In the genomic region with DNA sequence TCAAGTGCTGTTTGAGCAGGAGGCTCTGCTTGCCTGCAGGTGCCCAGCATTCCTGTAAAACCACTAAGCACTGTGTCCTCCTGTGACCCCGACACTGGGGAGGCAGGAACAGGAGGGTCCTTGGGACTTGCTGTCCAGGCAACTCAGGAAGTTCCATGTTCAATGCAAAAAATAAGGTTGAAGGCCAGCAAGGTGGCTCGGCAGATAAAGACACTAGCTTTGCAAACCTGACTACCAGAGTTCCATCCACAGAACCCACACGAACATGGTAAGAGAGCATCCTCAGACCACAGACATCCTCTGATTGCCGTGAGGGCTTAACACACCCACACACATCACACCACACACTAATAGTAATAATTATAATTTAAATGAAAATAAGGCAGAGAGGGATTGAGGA, we compare ENCODE assay signal across 18 mouse cellular contexts.
DNase-seq lines count a peak whose midpoint lies in the region; ATAC-seq lines count a peak whose summit lies in the region.
"Had no signal": no experiment of that assay in that cellular context is flagged by ENCODE, and none has a peak within 500 bp of the region (broad histone marks: within the 10 kb centered on the region; RNA-seq: fewer than 3 reads in every experiment).

No protein-coding gene starts in this region.

- no peaks in the 10 kb centered on the region for H3K9me3 ChIP-seq in heart, embryonic 12.5 days (replicated peaks)
- H3K9me3 ChIP-seq in heart, embryonic 10.5 days, result no peaks in the 10 kb centered on the region
- no peaks in the 10 kb centered on the region for H3K9me3 ChIP-seq in liver, embryonic 12.5 days (replicated peaks)
- no peaks in the 10 kb centered on the region for H3K9me3 ChIP-seq in liver, embryonic 16.5 days (replicated peaks; ENCODE audit: control insufficient read depth, low read length)
- H3K9me3 ChIP-seq: embryonic facial prominence, embryonic 10.5 days; forebrain, embryonic 10.5 days; heart, embryonic 15.5 days; hindbrain, embryonic 13.5 days had no signal

- no peak overlapping the region for H3K4me2 ChIP-seq in heart, embryonic 12.5 days
- peak overlapping the region; percentile 65 for H3K4me2 ChIP-seq in liver, embryonic 12.5 days
- peak overlapping the region; percentile 40 for H3K4me2 ChIP-seq in liver, embryonic 16.5 days (ENCODE audit: low read depth, low read length)
- H3K4me2 ChIP-seq: heart, embryonic 15.5 days; hindbrain, embryonic 13.5 days had no signal

- H3K4me3 ChIP-seq in heart, embryonic 12.5 days, result no peak overlapping the region
- H3K4me3 ChIP-seq in heart, embryonic 10.5 days, result no peak overlapping the region
- H3K4me3 ChIP-seq in liver, embryonic 12.5 days, result no peak overlapping the region
- H3K4me3 ChIP-seq in liver, embryonic 16.5 days (ENCODE audit: low read depth, low read length), result no peak overlapping the region; the same call in 1 of the 2 replicates
- H3K4me3 ChIP-seq: embryonic facial prominence, embryonic 10.5 days; forebrain, embryonic 10.5 days; heart, embryonic 15.5 days; hindbrain, embryonic 13.5 days had no signal

- peaks cover 8% of the 10 kb centered on the region; the same call in 1 of the 2 replicates for H3K36me3 ChIP-seq in heart, embryonic 12.5 days
- H3K36me3 ChIP-seq in heart, embryonic 10.5 days, result peaks cover 15% of the 10 kb centered on the region; the same call in 1 of the 2 replicates
- no peaks in the 10 kb centered on the region for H3K36me3 ChIP-seq in liver, embryonic 12.5 days
- H3K36me3 ChIP-seq in liver, embryonic 16.5 days (ENCODE audit: control insufficient read depth, insufficient read depth), result no peaks in the 10 kb centered on the region
- H3K36me3 ChIP-seq: embryonic facial prominence, embryonic 10.5 days; forebrain, embryonic 10.5 days; hindbrain, embryonic 13.5 days had no signal

- intact Hi-C loops in left cerebral cortex, postnatal 36 days (cut with DNase I), result no loop called here

- no peak for ATAC-seq in heart, embryonic 12.5 days (ENCODE audit: insufficient number of reproducible peaks, low FRiP score)
- no peak for ATAC-seq in liver, embryonic 12.5 days
- ATAC-seq in liver, embryonic 16.5 days (ENCODE audit: low read depth), result no peak
- ATAC-seq: activated CD4-positive, CD25-positive, alpha-beta regulatory T cell, adult 4 months; forebrain, embryonic 14.5 days; hindbrain, postnatal 0 days; Patski had no signal

- WGBS in heart, embryonic 12.5 days, result 59% methylated on average over 4 of the region's 4 CpGs
- WGBS in heart, embryonic 10.5 days, result 66% methylated on average over 4 of the region's 4 CpGs
- 15% methylated on average over 4 of the region's 4 CpGs for WGBS in liver, embryonic 12.5 days (ENCODE audit: insufficient replicate concordance)
- WGBS in liver, embryonic 16.5 days (ENCODE audit: insufficient replicate concordance), result 23% methylated on average over 4 of the region's 4 CpGs

- peak overlapping the region; percentile 1; the same call in 1 of the 2 replicates for H3K27ac ChIP-seq in heart, embryonic 12.5 days (ENCODE audit: poor library complexity, severe bottlenecking)
- H3K27ac ChIP-seq in heart, embryonic 10.5 days, result no peak overlapping the region
- peak overlapping the region; percentile 86 for H3K27ac ChIP-seq in liver, embryonic 12.5 days
- H3K27ac ChIP-seq in liver, embryonic 16.5 days (ENCODE audit: low read length), result no peak overlapping the region
- H3K27ac ChIP-seq: embryonic facial prominence, embryonic 10.5 days; forebrain, embryonic 10.5 days; hindbrain, embryonic 13.5 days had no signal

- H3K27me3 ChIP-seq in heart, embryonic 12.5 days (replicated peaks), result no peaks in the 10 kb centered on the region
- H3K27me3 ChIP-seq in heart, embryonic 10.5 days (ENCODE audit: insufficient read depth, poor library complexity, severe bottlenecking), result no peaks in the 10 kb centered on the region
- H3K27me3 ChIP-seq in liver, embryonic 12.5 days (replicated peaks), result peaks cover 24% of the 10 kb centered on the region
- no peaks in the 10 kb centered on the region for H3K27me3 ChIP-seq in liver, embryonic 16.5 days (ENCODE audit: control insufficient read depth, insufficient read depth, low read depth, low read length)
- H3K27me3 ChIP-seq: heart, embryonic 15.5 days; Patski had no signal

- DNase-seq in heart, embryonic 10.5 days (ENCODE audit: low spot score), result no peak
- DNase-seq in c-Kit-positive CD71-positive TER-119-positive erythroid progenitor cells, embryonic 14.5 days (ENCODE audit: low spot score), result peak; percentile 56
- no peak for DNase-seq in left cerebral cortex, postnatal 36 days (ENCODE audit: low spot score in 2 of 2)
- no peak for DNase-seq in spleen, adult 18-20 months
- DNase-seq in retina, embryonic 14.5 days (ENCODE audit: low spot score), result no peak
- DNase-seq: gastrocnemius, postnatal 36 days; heart, postnatal 14 days had no signal

- H3K9ac ChIP-seq in heart, embryonic 12.5 days, result no peak overlapping the region
- no peak overlapping the region for H3K9ac ChIP-seq in liver, embryonic 12.5 days
- H3K9ac ChIP-seq in liver, embryonic 16.5 days (ENCODE audit: low read depth, low read length), result no peak overlapping the region
- H3K9ac ChIP-seq: heart, embryonic 15.5 days; hindbrain, embryonic 13.5 days had no signal

- peaks cover 75% of the 10 kb centered on the region for H3K4me1 ChIP-seq in heart, embryonic 12.5 days (replicated peaks)
- peaks cover 73% of the 10 kb centered on the region for H3K4me1 ChIP-seq in heart, embryonic 10.5 days
- peaks cover 48% of the 10 kb centered on the region for H3K4me1 ChIP-seq in liver, embryonic 12.5 days
- H3K4me1 ChIP-seq in liver, embryonic 16.5 days (ENCODE audit: control insufficient read depth, low read depth, low read length), result peaks cover 27% of the 10 kb centered on the region

Comparison
In these comparisons a context has a peak if more than half of its experiments do, and no peak if none do; other contexts are left out.
1. H3K27ac ChIP-seq: peak in heart, embryonic 12.5 days (single experiment) and liver, embryonic 12.5 days (single experiment); none in heart, embryonic 10.5 days (single experiment) and liver, embryonic 16.5 days (single experiment).